Mouse (Mus musculus): Measurements from ENCODE around the gene Trove2. TPM values are rescaled to one million over a fixed set of nuclear protein-coding genes. Genes with fewer than 3 reads are reported as not detected.
"Not testable (repeated sequence)": the region's sequence is repeated elsewhere in the genome, so short reads cannot be mapped to it uniquely, and the experiment has no call there.

Gene Trove2
- polyA plus RNA-seq, 1 experiment from 2014 or later = 29.0 TPM

GRCm38 (mm10) chr1:143731691-143732090, 45.2 kb downstream of the Trove2 start:
- Histone ChIP-seq H3K4me3 (no peak overlapping the region), H3K9ac (no peak overlapping the region)

GRCm38 (mm10) chr1:143730899-143731298, 46.0 kb downstream of the Trove2 start:
- no peak for ATAC-seq (ENCODE audit: low FRiP score, low read depth)
- H3K9me3 ChIP-seq = no peaks in the 10 kb centered on the region
- H3K27ac ChIP-seq (replicated peaks) = no peak overlapping the region

More at GRCm38 (mm10) chr1:143731691-143732090, 45.2 kb downstream of the Trove2 start:
- H3K36me3 ChIP-seq = no peaks in the 10 kb centered on the region
- H3K27ac ChIP-seq (replicated peaks) = no peak overlapping the region
- ATAC-seq (ENCODE audit: low FRiP score, low read depth) = no peak
- WGBS = 30% methylated on average over 4 of the region's 4 CpGs
- H3K27me3 ChIP-seq = no peaks in the 10 kb centered on the region
- no peaks in the 10 kb centered on the region for H3K4me1 ChIP-seq (replicated peaks)
- H3K9me3 ChIP-seq = no peaks in the 10 kb centered on the region
- no peak overlapping the region for H3K4me2 ChIP-seq

GRCm38 (mm10) chr1:143727701-143728445, 49.0 kb downstream of the Trove2 start:
- ATAC-seq (ENCODE audit: low FRiP score, low read depth) = no peak
- H3K4me3 ChIP-seq = no peak overlapping the region
- H3K9me3 ChIP-seq = no peaks in the 10 kb centered on the region
- H3K4me1 ChIP-seq (replicated peaks) = no peaks in the 10 kb centered on the region
- no peak overlapping the region for H3K27ac ChIP-seq (replicated peaks)
- 81% methylated on average over 9 of the region's 9 CpGs for WGBS
- H3K27me3 ChIP-seq = no peaks in the 10 kb centered on the region
- no peaks in the 10 kb centered on the region for H3K36me3 ChIP-seq
- no peak overlapping the region for H3K9ac ChIP-seq
- H3K4me2 ChIP-seq = no peak overlapping the region

More at GRCm38 (mm10) chr1:143730899-143731298, 46.0 kb downstream of the Trove2 start:
- WGBS = 72% methylated on average over 2 of the region's 2 CpGs
- no peak overlapping the region for H3K9ac ChIP-seq
- H3K4me2 ChIP-seq = no peak overlapping the region
- no peaks in the 10 kb centered on the region for H3K36me3 ChIP-seq
- H3K4me1 ChIP-seq (replicated peaks) = no peaks in the 10 kb centered on the region
- no peak overlapping the region for H3K4me3 ChIP-seq
- no peaks in the 10 kb centered on the region for H3K27me3 ChIP-seq

GRCm38 (mm10) chr1:143724456-143725064, 52.3 kb downstream of the Trove2 start:
- Histone ChIP-seq H3K9ac (no peak overlapping the region), H3K9me3 (no peaks in the 10 kb centered on the region), H3K27me3 (no peaks in the 10 kb centered on the region), H3K4me3 (no peak overlapping the region), H3K4me2 (no peak overlapping the region), H3K4me1 (replicated peaks) (no peaks in the 10 kb centered on the region), H3K27ac (replicated peaks) (no peak overlapping the region), H3K36me3 (no peaks in the 10 kb centered on the region)
- 89% methylated on average over 5 of the region's 5 CpGs for WGBS
- no peak for ATAC-seq (ENCODE audit: low FRiP score, low read depth)

GRCm38 (mm10) chr1:143716038-143716437, 60.8 kb downstream of the Trove2 start, which contains the start of gene Glrx2:
TSS of gene Glrx2 (plus strand) at chr1:143716338.
- ATAC-seq (ENCODE audit: low FRiP score, low read depth); H3K4me2 ChIP-seq; H3K27ac ChIP-seq (replicated peaks); H3K9ac ChIP-seq; H3K4me1 ChIP-seq (replicated peaks); H3K9me3 ChIP-seq; H3K27me3 ChIP-seq; H3K36me3 ChIP-seq; H3K4me3 ChIP-seq: not testable (repeated sequence)
- WGBS = no CpG with 5 or more reads among the region's 2 CpGs

GRCm38 (mm10) chr1:143710627-143710976, 66.3 kb downstream of the Trove2 start:
- no peak overlapping the region for H3K4me3 ChIP-seq
- H3K9ac ChIP-seq = no peak overlapping the region
- no peak overlapping the region for H3K27ac ChIP-seq (replicated peaks)
- H3K9me3 ChIP-seq = no peaks in the 10 kb centered on the region
- ATAC-seq (ENCODE audit: low FRiP score, low read depth) = no peak
- 85% methylated on average over 5 of the region's 5 CpGs for WGBS
- H3K4me2 ChIP-seq = no peak overlapping the region
- H3K4me1 ChIP-seq (replicated peaks) = no peaks in the 10 kb centered on the region
- no peaks in the 10 kb centered on the region for H3K36me3 ChIP-seq
- no peaks in the 10 kb centered on the region for H3K27me3 ChIP-seq

- no peak overlapping the region for H3K9ac ChIP-seq
- H3K9me3 ChIP-seq = no peaks in the 10 kb centered on the region
- H3K36me3 ChIP-seq = no peaks in the 10 kb centered on the region
- H3K4me1 ChIP-seq (replicated peaks) = no peaks in the 10 kb centered on the region
- WGBS = 64% methylated on average over 7 of the region's 7 CpGs
- H3K4me3 ChIP-seq = no peak overlapping the region
- no peak for ATAC-seq (ENCODE audit: low FRiP score, low read depth)
- no peak overlapping the region for H3K4me2 ChIP-seq
- no peak overlapping the region for H3K27ac ChIP-seq (replicated peaks)
- H3K27me3 ChIP-seq = no peaks in the 10 kb centered on the region
Measured at GRCm38 (mm10) chr1:143709966-143710626, 66.8 kb downstream of the Trove2 start.

GRCm38 (mm10) chr1:143708361-143708760, 68.5 kb downstream of the Trove2 start:
- Histone ChIP-seq H3K27me3 (no peaks in the 10 kb centered on the region), H3K27ac (replicated peaks) (no peak overlapping the region), H3K4me2 (no peak overlapping the region), H3K4me3 (no peak overlapping the region), H3K9ac (no peak overlapping the region), H3K36me3 (no peaks in the 10 kb centered on the region), H3K4me1 (replicated peaks) (peaks cover 2% of the 10 kb centered on the region), H3K9me3 (no peaks in the 10 kb centered on the region)
- no peak for ATAC-seq (ENCODE audit: low FRiP score, low read depth)
- 76% methylated on average over 6 of the region's 6 CpGs for WGBS

- Histone ChIP-seq H3K27me3 (no peaks in the 10 kb centered on the region), H3K36me3 (no peaks in the 10 kb centered on the region), H3K4me3 (no peak overlapping the region), H3K4me1 (replicated peaks) (peaks cover 5% of the 10 kb centered on the region), H3K9me3 (no peaks in the 10 kb centered on the region), H3K9ac (no peak overlapping the region), H3K27ac (replicated peaks) (no peak overlapping the region), H3K4me2 (no peak overlapping the region)
- no peak for ATAC-seq (ENCODE audit: low FRiP score, low read depth)
- 41% methylated on average over 4 of the region's 4 CpGs for WGBS
Measured at GRCm38 (mm10) chr1:143707006-143707405, 69.9 kb downstream of the Trove2 start.

GRCm38 (mm10) chr1:143702741-143703262, 74.1 kb downstream of the Trove2 start, which contains the start of gene Cdc73:
TSS of gene Cdc73 (minus strand) at chr1:143702893.
- WGBS = under 1% methylated on average over 71 of the region's 74 CpGs
- peaks cover 3% of the 10 kb centered on the region; the same call in 1 of the 2 replicates for H3K36me3 ChIP-seq
- H3K27me3 ChIP-seq = no peaks in the 10 kb centered on the region
- peak; percentile 99 for ATAC-seq (ENCODE audit: low FRiP score, low read depth)
- peak within 1 kb of the TSS; percentile 87 for H3K27ac ChIP-seq (replicated peaks)
- H3K9me3 ChIP-seq = no peaks in the 10 kb centered on the region
- peak within 1 kb of the TSS; percentile 88 for H3K4me2 ChIP-seq
- H3K4me3 ChIP-seq = peak within 1 kb of the TSS; percentile 97
- H3K9ac ChIP-seq = peak within 1 kb of the TSS; percentile 70
- H3K4me1 ChIP-seq (replicated peaks) = peaks cover 24% of the 10 kb centered on the region

GRCm38 (mm10) chr1:143702141-143702740, 74.6 kb downstream of the Trove2 start:
- peak; percentile 78; the same call in 1 of the 2 replicates for ATAC-seq (ENCODE audit: low FRiP score, low read depth)
- Histone ChIP-seq H3K4me3 (peak overlapping the region; percentile 97), H3K36me3 (peaks cover 6% of the 10 kb centered on the region; the same call in 1 of the 2 replicates), H3K27ac (replicated peaks) (peak overlapping the region; percentile 87), H3K9ac (peak overlapping the region; percentile 70), H3K9me3 (no peaks in the 10 kb centered on the region), H3K4me1 (replicated peaks) (peaks cover 24% of the 10 kb centered on the region), H3K27me3 (no peaks in the 10 kb centered on the region), H3K4me2 (peak overlapping the region; percentile 79)
- 1% methylated on average over 37 of the region's 48 CpGs for WGBS
